Mouse (Mus musculus) heart, postnatal 0 days (tissue): Measurements from ENCODE around the gene Slc3a1. TPM values are rescaled to one million over a fixed set of nuclear protein-coding genes. Genes with fewer than 3 reads are reported as not detected.

Experiments used
- ATAC-seq: fragments of 200-750 bp; cut with Nextera tagmentation; 2 replicates; pipeline ENCODE4 v1.8.0; 2017; ENCODE audit warnings: low read depth, moderate number of reproducible peaks, moderate library complexity; ENCODE audit not compliant: insufficient read depth
- DNase-seq: peaks from one replicate; pipeline ENCODE4 v3.0.0-alpha.2; 2016; ENCODE audit warnings: low spot score
- H3K27ac ChIP-seq: fragments of 300-500 bp; sonication (generic); 2 replicates; pipeline ENCODE4 v1.5.1; 2014; ENCODE audit warnings: low read depth, mild to moderate bottlenecking
- H3K27me3 ChIP-seq: fragments of 300-500 bp; sonication (generic); 2 replicates; pipeline ENCODE4 v1.6.1; 2014; ENCODE audit warnings: low read length, mixed read lengths; ENCODE audit not compliant: control insufficient read depth, insufficient read depth
- H3K36me3 ChIP-seq: fragments of 300-500 bp; sonication (generic); replicated peaks from 2 replicates; pipeline ENCODE4 v1.6.1; 2014; ENCODE audit warnings: low read length, mixed read lengths; ENCODE audit not compliant: control insufficient read depth, insufficient read depth
- H3K4me1 ChIP-seq: fragments of 300-500 bp; sonication (generic); 2 replicates; pipeline ENCODE4 v1.6.1; 2014; ENCODE audit warnings: antibody characterized with exemption; ENCODE audit not compliant: control insufficient read depth, insufficient read depth
- H3K4me2 ChIP-seq: fragments of 300-500 bp; sonication (generic); 2 replicates; pipeline ENCODE4 v1.6.1; 2014; ENCODE audit warnings: low read depth, mild to moderate bottlenecking, low read length, moderate library complexity
- H3K4me3 ChIP-seq: fragments of 300-500 bp; sonication (generic); 2 replicates; pipeline ENCODE4 v1.5.1; 2014; ENCODE audit warnings: low read depth, low read length
- H3K9ac ChIP-seq: fragments of 300-500 bp; sonication (generic); replicated peaks from 2 replicates; pipeline ENCODE4 v1.6.1; 2014; ENCODE audit warnings: low read depth, low read length, mixed read lengths
- H3K9me3 ChIP-seq: fragments of 300-500 bp; sonication (generic); replicated peaks from 2 replicates; pipeline ENCODE4 v1.6.1; 2016; ENCODE audit warnings: low read length; ENCODE audit not compliant: control insufficient read depth
- CTCF ChIP-seq: IDR thresholded peaks from 2 replicates; pipeline ENCODE4 v1.5.1; 2016; ENCODE audit warnings: antibody characterized with exemption, control low read depth, low read depth
- EP300 ChIP-seq: IDR thresholded peaks from 2 replicates; pipeline ENCODE4 v1.6.1; 2016; ENCODE audit warnings: antibody characterized with exemption, low read depth
- WGBS: fragments of 180-500 bp; shearing (Covaris S2); extraction: QIAGEN DNeasy Blood & Tissue Kit; methylation state at CpG from one replicate; pipeline ENCODE4 v1.1.7; 2014; 5-methylcytosine and 5-hydroxymethylcytosine counted together
- polyA plus RNA-seq: library from polyadenylated mRNA; unstranded; fragments of >200 nt; fragmentation: Nextera tagmentation; extraction: Ambion mirVana; gene quantifications from 2 replicates; pipeline ENCODE4 v1.2.1, GENCODE M21; 2015
- total RNA-seq: library from RNA; depleted of rRNA; stranded (reverse); fragments of >200 nt; gene quantifications from 2 replicates; pipeline ENCODE4 v1.2.3, GENCODE M21; 2014; ENCODE audit warnings: low replicate concordance

Gene Slc3a1
- total and polyA plus RNA-seq, 2 experiments from 2014 or later = 1.3 TPM; not detected in 1

- H3K4me3 ChIP-seq = no peak overlapping the region
- ATAC-seq = no peak
- H3K4me2 ChIP-seq = no peak overlapping the region
- TF ChIP-seq CTCF = no peak
- TF ChIP-seq EP300 = no peak
- H3K9ac ChIP-seq = no peak overlapping the region
- WGBS = 89% methylated on average over 6 of the region's 6 CpGs
- H3K4me1 ChIP-seq = no peaks in the 10 kb centered on the region
- H3K9me3 ChIP-seq = no peaks in the 10 kb centered on the region
- no peaks in the 10 kb centered on the region for H3K27me3 ChIP-seq
- DNase-seq = no peak
- no peak overlapping the region for H3K27ac ChIP-seq
- 0 out of 2 replicates have a peak, but pooled peaks cover 3% of the 10 kb centered on the region for H3K36me3 ChIP-seq
These were observed 3.0 kb upstream of the Slc3a1 start for GRCm38 (mm10) chr17:85025151-85025550.

DNA sequence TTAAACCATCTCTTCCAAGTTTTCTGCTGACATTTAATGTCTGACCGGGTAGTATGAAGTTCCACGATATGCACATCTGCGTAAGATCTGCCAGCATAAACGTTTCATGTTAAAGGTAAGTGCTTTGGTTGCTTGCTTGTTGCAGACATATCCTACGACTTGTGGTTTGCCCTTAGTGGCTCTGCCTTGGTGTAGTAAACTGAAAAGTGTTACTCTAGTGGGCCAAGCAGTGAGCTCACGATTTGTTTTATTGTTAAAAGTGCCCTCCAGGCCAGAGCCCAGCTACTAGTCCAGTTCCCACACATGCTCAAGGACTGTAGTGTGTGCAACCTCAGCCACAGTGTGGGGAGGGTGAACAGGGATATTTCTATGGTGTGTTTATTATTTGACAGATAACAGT, 1.7 kb upstream of the Slc3a1 start:
- no peak for TF ChIP-seq CTCF
- TF ChIP-seq EP300 = no peak
- DNase-seq (no peak), ATAC-seq (no peak)
- WGBS = 90% methylated on average over 6 of the region's 6 CpGs
- no peaks in the 10 kb centered on the region for H3K27me3 ChIP-seq
- H3K9me3 ChIP-seq = no peaks in the 10 kb centered on the region
- no peak overlapping the region for H3K4me2 ChIP-seq
- H3K9ac ChIP-seq = no peak overlapping the region
- H3K4me1 ChIP-seq = no peaks in the 10 kb centered on the region
- no peak overlapping the region for H3K27ac ChIP-seq
- no peak overlapping the region for H3K4me3 ChIP-seq
- H3K36me3 ChIP-seq = 0 out of 2 replicates have a peak, but pooled peaks cover 3% of the 10 kb centered on the region

DNA sequence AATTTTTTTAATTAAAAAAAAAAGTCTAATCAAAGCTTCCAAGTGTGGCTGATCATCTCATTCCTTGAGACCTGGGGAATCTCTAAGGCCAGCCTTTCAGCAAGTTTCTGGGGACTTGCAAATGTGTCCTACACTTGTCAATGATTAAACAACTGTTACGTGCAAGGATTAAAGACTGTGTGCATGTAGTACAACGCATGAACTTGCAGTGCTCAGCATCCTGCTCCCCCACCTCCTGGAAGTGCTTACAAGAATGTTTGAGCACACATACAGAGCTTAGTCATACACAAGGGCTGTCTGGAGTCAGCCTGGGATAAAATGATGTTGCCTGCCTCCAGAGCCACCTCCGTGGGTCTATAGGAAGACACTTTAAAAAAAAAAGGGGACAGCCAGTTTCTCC, 929 bp upstream of the Slc3a1 start:
- Histone ChIP-seq H3K9me3 (no peaks in the 10 kb centered on the region), H3K27ac (no peak overlapping the region), H3K4me2 (no peak overlapping the region), H3K27me3 (no peaks in the 10 kb centered on the region), H3K36me3 (0 out of 2 replicates have a peak, but pooled peaks cover 3% of the 10 kb centered on the region), H3K4me3 (no peak overlapping the region), H3K4me1 (no peaks in the 10 kb centered on the region), H3K9ac (no peak overlapping the region)
- ATAC-seq (no peak), DNase-seq (no peak)
- TF ChIP-seq CTCF (no peak), EP300 (no peak)
- WGBS = 86% methylated on average over 3 of the region's 3 CpGs

DNA sequence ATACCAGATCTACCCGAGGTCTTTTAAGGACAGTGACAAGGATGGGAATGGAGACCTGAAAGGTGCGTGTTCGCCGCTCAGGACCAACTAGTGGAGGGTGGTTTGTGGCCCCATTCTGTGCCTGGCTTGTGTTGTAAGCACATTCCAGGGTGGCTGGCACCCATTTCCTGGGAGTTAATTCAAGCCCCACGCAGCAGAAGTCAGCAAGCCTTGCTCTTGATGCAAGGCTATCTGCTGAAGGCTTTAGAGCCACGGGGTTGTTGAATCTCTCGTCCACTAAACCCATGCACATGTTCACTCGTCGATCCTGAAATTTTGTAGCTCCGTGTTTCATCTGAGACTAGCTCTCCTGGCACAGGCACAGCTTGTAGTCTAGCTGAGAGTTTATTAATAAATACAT, 621 bp downstream of the Slc3a1 start:
- Histone ChIP-seq H3K4me1 (no peaks in the 10 kb centered on the region), H3K9ac (no peak overlapping the region), H3K36me3 (0 out of 2 replicates have a peak, but pooled peaks cover 3% of the 10 kb centered on the region), H3K4me3 (no peak overlapping the region), H3K27ac (no peak overlapping the region), H3K9me3 (no peaks in the 10 kb centered on the region), H3K27me3 (no peaks in the 10 kb centered on the region), H3K4me2 (no peak overlapping the region)
- whole genome bisulfite sequencing = 88% methylated on average over 10 of the region's 10 CpGs
- DNase-seq (no peak), ATAC-seq (no peak)
- TF ChIP-seq CTCF (no peak), EP300 (no peak)

GRCm38 (mm10) chr17:85030651-85031050, 2.5 kb downstream of the Slc3a1 start:
- no peak overlapping the region for H3K4me3 ChIP-seq

GRCm38 (mm10) chr17:85033087-85033486, 4.9 kb downstream of the Slc3a1 start:
- ATAC-seq = no peak
- Histone ChIP-seq H3K4me3 (no peak overlapping the region), H3K4me1 (no peaks in the 10 kb centered on the region), H3K27me3 (no peaks in the 10 kb centered on the region), H3K4me2 (no peak overlapping the region), H3K27ac (no peak overlapping the region), H3K9ac (no peak overlapping the region), H3K9me3 (no peaks in the 10 kb centered on the region), H3K36me3 (no peaks in the 10 kb centered on the region)
- WGBS = 81% methylated on average over 3 of the region's 3 CpGs
- DNase-seq = no peak
- no peak for TF ChIP-seq EP300
- no peak for TF ChIP-seq CTCF

More at GRCm38 (mm10) chr17:85030651-85031050, 2.5 kb downstream of the Slc3a1 start:
- Histone ChIP-seq H3K27ac (no peak overlapping the region), H3K9ac (no peak overlapping the region), H3K36me3 (no peaks in the 10 kb centered on the region), H3K4me2 (no peak overlapping the region), H3K9me3 (no peaks in the 10 kb centered on the region), H3K4me1 (no peaks in the 10 kb centered on the region), H3K27me3 (no peaks in the 10 kb centered on the region)
- WGBS = 60% methylated on average over 5 of the region's 5 CpGs
- no peak for DNase-seq
- TF ChIP-seq CTCF = no peak
- no peak for TF ChIP-seq EP300
- no peak for ATAC-seq
